14 mouse cellular contexts compared by ENCODE assay signal in the genomic region with DNA sequence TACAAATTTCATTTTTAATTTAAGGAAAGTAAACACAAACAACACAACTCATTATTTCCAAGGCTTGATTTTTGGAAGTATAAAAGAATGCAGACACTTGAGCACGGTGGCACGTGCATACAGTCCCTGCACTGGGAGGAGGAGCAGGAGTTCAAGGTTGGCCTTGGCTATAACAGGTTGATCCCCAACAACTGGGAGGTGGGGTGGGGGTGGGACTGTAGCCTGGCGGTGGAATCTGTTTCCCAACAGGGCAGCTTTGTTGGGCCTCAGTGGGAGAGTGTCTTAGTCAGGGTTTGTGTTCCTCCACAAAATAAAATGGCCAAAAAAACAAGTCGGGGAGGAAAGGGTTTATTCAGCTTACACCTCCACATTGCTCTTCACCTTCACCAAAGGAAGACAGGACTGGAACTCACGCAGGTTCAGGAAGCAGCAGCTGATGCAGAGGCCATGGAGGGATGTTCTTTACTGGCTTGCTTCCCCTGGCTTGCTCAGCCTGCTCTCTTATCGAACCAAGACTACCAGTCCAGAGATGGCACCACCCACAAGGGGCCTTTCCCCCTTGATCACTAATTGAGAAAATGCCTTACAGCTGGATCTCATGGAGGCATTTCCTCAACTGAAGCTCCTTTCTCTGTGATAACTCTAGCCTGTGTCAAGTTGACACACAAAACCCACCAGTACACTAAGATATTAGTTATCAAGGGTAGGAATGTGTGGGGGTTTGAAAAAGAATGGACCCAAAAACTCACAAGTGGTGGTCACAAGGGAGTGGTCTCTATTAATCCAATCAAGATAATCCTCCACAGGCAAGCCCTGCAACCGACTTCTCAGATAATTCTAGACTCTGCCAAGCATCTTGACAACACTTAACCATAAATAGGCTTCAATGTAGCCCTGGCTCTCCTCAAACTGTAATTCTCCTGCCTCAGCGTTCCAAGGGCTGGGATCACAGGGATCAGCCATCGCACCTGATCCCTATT. TPM values are rescaled to one million over a fixed set of nuclear protein-coding genes. Genes with fewer than 3 reads are reported as not detected.
DNase-seq lines count a peak whose midpoint lies in the region; ATAC-seq lines count a peak whose summit lies in the region.
"Had no signal": no experiment of that assay in that cellular context is flagged by ENCODE, and none has a peak within 500 bp of the region (broad histone marks: within the 10 kb centered on the region; RNA-seq: fewer than 3 reads in every experiment).

No protein-coding gene starts in this region.

- no peak overlapping the region for H3K9ac ChIP-seq in forebrain, embryonic 12.5 days
- H3K9ac ChIP-seq in forebrain, embryonic 14.5 days (ENCODE audit: low read length), result no peak overlapping the region
- H3K9ac ChIP-seq in midbrain, embryonic 15.5 days, result no peak overlapping the region
- no peak overlapping the region for H3K9ac ChIP-seq in midbrain, embryonic 11.5 days (ENCODE audit: low read length)
- H3K9ac ChIP-seq in limb, embryonic 12.5 days (replicated peaks), result no peak overlapping the region
- H3K9ac ChIP-seq: stomach, embryonic 15.5 days had no signal

- H3K27me3 ChIP-seq in forebrain, embryonic 12.5 days, result no peaks in the 10 kb centered on the region
- no peaks in the 10 kb centered on the region for H3K27me3 ChIP-seq in forebrain, embryonic 14.5 days (replicated peaks; ENCODE audit: control insufficient read depth, insufficient read depth, low read length)
- H3K27me3 ChIP-seq in midbrain, embryonic 15.5 days (replicated peaks), result no peaks in the 10 kb centered on the region
- H3K27me3 ChIP-seq in midbrain, embryonic 11.5 days (ENCODE audit: control insufficient read depth, insufficient read depth, low read length), result no peaks in the 10 kb centered on the region
- no peaks in the 10 kb centered on the region for H3K27me3 ChIP-seq in limb, embryonic 12.5 days
- H3K27me3 ChIP-seq: forebrain, embryonic 15.5 days; stomach, embryonic 15.5 days had no signal

- peaks cover 31% of the 10 kb centered on the region for H3K4me1 ChIP-seq in forebrain, embryonic 12.5 days
- H3K4me1 ChIP-seq in forebrain, embryonic 14.5 days (ENCODE audit: control insufficient read depth, insufficient read depth, low read length), result peaks cover 13% of the 10 kb centered on the region
- peaks cover 23% of the 10 kb centered on the region for H3K4me1 ChIP-seq in midbrain, embryonic 15.5 days
- peaks cover 9% of the 10 kb centered on the region for H3K4me1 ChIP-seq in midbrain, embryonic 11.5 days (ENCODE audit: control insufficient read depth, insufficient read depth, low read length)
- H3K4me1 ChIP-seq in limb, embryonic 12.5 days (replicated peaks), result peaks cover 18% of the 10 kb centered on the region

- WGBS in forebrain, embryonic 12.5 days, result 72% methylated on average over 9 of the region's 9 CpGs
- 72% methylated on average over 9 of the region's 9 CpGs for WGBS in forebrain, embryonic 14.5 days
- WGBS in midbrain, embryonic 15.5 days, result 74% methylated on average over 9 of the region's 9 CpGs
- 80% methylated on average over 9 of the region's 9 CpGs for WGBS in midbrain, embryonic 11.5 days
- 78% methylated on average over 9 of the region's 9 CpGs for WGBS in limb, embryonic 12.5 days

- H3K9me3 ChIP-seq in forebrain, embryonic 12.5 days, result no peaks in the 10 kb centered on the region
- H3K9me3 ChIP-seq in forebrain, embryonic 14.5 days (replicated peaks; ENCODE audit: control insufficient read depth, low read length), result no peaks in the 10 kb centered on the region
- H3K9me3 ChIP-seq in midbrain, embryonic 15.5 days, result no peaks in the 10 kb centered on the region
- H3K9me3 ChIP-seq in midbrain, embryonic 11.5 days (ENCODE audit: control insufficient read depth, low read length), result no peaks in the 10 kb centered on the region
- no peaks in the 10 kb centered on the region for H3K9me3 ChIP-seq in limb, embryonic 12.5 days
- H3K9me3 ChIP-seq: forebrain, embryonic 15.5 days; stomach, embryonic 15.5 days had no signal

- ATAC-seq in forebrain, embryonic 12.5 days (ENCODE audit: low FRiP score), result no peak
- no peak for ATAC-seq in forebrain, embryonic 14.5 days
- ATAC-seq in midbrain, embryonic 15.5 days (replicated peaks), result no peak
- no peak for ATAC-seq in midbrain, embryonic 11.5 days (ENCODE audit: low FRiP score)
- no peak for ATAC-seq in limb, embryonic 12.5 days (ENCODE audit: insufficient number of reproducible peaks, insufficient read depth, low FRiP score, low TSS enrichment, low read depth)
- ATAC-seq in megakaryocyte-erythroid progenitor cell, adult 5-6 weeks (replicated peaks; ENCODE audit: low FRiP score, low TSS enrichment, poor library complexity, severe bottlenecking), result 0 out of 2 replicates have a peak, but pooled peaks have one; percentile 16
- ATAC-seq in inflammation-experienced regulatory T-cells, adult 6 months, result no peak
- ATAC-seq: forebrain, embryonic 15.5 days had no signal

- no peak for DNase-seq in forebrain, embryonic 14.5 days (ENCODE audit: low spot score)
- DNase-seq in midbrain, embryonic 11.5 days (ENCODE audit: low spot score, missing footprints), result no peak
- DNase-seq in layer of hippocampus, adult 11-12 months (ENCODE audit: low spot score), result no peak
- DNase-seq: adrenal gland, postnatal 25 days; cerebellum, adult 11-12 months; gastrocnemius, postnatal 25 days had no signal

- H3K4me3 ChIP-seq in forebrain, embryonic 12.5 days (replicated peaks), result no peak overlapping the region
- no peak overlapping the region for H3K4me3 ChIP-seq in forebrain, embryonic 14.5 days (ENCODE audit: low read depth, low read length)
- H3K4me3 ChIP-seq in midbrain, embryonic 15.5 days, result no peak overlapping the region
- H3K4me3 ChIP-seq in midbrain, embryonic 11.5 days (ENCODE audit: low read depth, low read length), result no peak overlapping the region
- H3K4me3 ChIP-seq in limb, embryonic 12.5 days (replicated peaks), result no peak overlapping the region

- H3K36me3 ChIP-seq in forebrain, embryonic 12.5 days (replicated peaks), result peaks cover 45% of the 10 kb centered on the region
- peaks cover 57% of the 10 kb centered on the region for H3K36me3 ChIP-seq in forebrain, embryonic 14.5 days (ENCODE audit: control insufficient read depth, insufficient read depth, low read length)
- peaks cover 23% of the 10 kb centered on the region for H3K36me3 ChIP-seq in midbrain, embryonic 15.5 days (replicated peaks)
- peaks cover 12% of the 10 kb centered on the region for H3K36me3 ChIP-seq in midbrain, embryonic 11.5 days (ENCODE audit: control insufficient read depth, insufficient read depth, low read length)
- peaks cover 61% of the 10 kb centered on the region for H3K36me3 ChIP-seq in limb, embryonic 12.5 days

- H3K27ac ChIP-seq in forebrain, embryonic 12.5 days, result no peak overlapping the region
- no peak overlapping the region for H3K27ac ChIP-seq in forebrain, embryonic 14.5 days (ENCODE audit: low read depth, low read length)
- no peak overlapping the region for H3K27ac ChIP-seq in midbrain, embryonic 15.5 days
- H3K27ac ChIP-seq in midbrain, embryonic 11.5 days (ENCODE audit: low read depth, low read length), result no peak overlapping the region
- no peak overlapping the region for H3K27ac ChIP-seq in limb, embryonic 12.5 days
- H3K27ac ChIP-seq: forebrain, embryonic 15.5 days; layer of hippocampus, adult 2 months had no signal

- H3K4me2 ChIP-seq in forebrain, embryonic 12.5 days, result peak overlapping the region; percentile 69; the same call in 1 of the 2 replicates
- no peak overlapping the region for H3K4me2 ChIP-seq in forebrain, embryonic 14.5 days (ENCODE audit: low read length)
- 0 out of 2 replicates have a peak overlapping the region, but pooled peaks have one; percentile 69 for H3K4me2 ChIP-seq in midbrain, embryonic 15.5 days
- no peak overlapping the region; the same call in 1 of the 2 replicates for H3K4me2 ChIP-seq in midbrain, embryonic 11.5 days
- 0 out of 2 replicates have a peak overlapping the region, but pooled peaks have one; percentile 75 for H3K4me2 ChIP-seq in limb, embryonic 12.5 days

RNA-seq across cellular contexts. Expression of a gene that starts 1.7 kb away (rescaled TPM):
- 34.9 and 38.3 TPM in 2 replicates for polyA plus RNA-seq in forebrain, embryonic 12.5 days (2016; fragmentation: Nextera tagmentation; extraction: Ambion mirVana)
- polyA plus RNA-seq in forebrain, embryonic 14.5 days (2014; fragmentation: Nextera tagmentation; extraction: Ambion mirVana), result 13.2 and 17.1 TPM in 2 replicates
- polyA plus RNA-seq in midbrain, embryonic 15.5 days (2015; fragmentation: Nextera tagmentation; extraction: Ambion mirVana), result 33.8 and 37.0 TPM in 2 replicates
- 24.3 and 25.3 TPM in 2 replicates for polyA plus RNA-seq in midbrain, embryonic 11.5 days (2014; fragmentation: Nextera tagmentation; extraction: Ambion mirVana)
- 48.7 and 54.0 TPM in 2 replicates for polyA plus RNA-seq in limb, embryonic 12.5 days (2016; fragmentation: Nextera tagmentation; extraction: Ambion mirVana)
- total RNA-seq in megakaryocyte-erythroid progenitor cell, adult 5-6 weeks (2014; fragmentation: Nextera tagmentation), result 57.4 and 67.7 TPM in 2 replicates
- total RNA-seq in megakaryocyte-erythroid progenitor cell, adult 5-6 weeks (2017), result 37.9 and 46.0 TPM in 2 replicates
- polyA plus RNA-seq in inflammation-experienced regulatory T-cells, adult 6 months (2017; shearing (Covaris generic)), result 10 to 100 TPM; 30.0 to 42.0 (median 31.1) TPM

RNA-seq across cellular contexts. Expression of a gene that starts 1.9 kb away (rescaled TPM):
- polyA plus RNA-seq in forebrain, embryonic 12.5 days (2016; fragmentation: Nextera tagmentation; extraction: Ambion mirVana), result 73.9 and 81.9 TPM in 2 replicates
- polyA plus RNA-seq in forebrain, embryonic 14.5 days (2014; fragmentation: Nextera tagmentation; extraction: Ambion mirVana), result 50.2 and 60.4 TPM in 2 replicates
- 54.0 and 57.5 TPM in 2 replicates for polyA plus RNA-seq in midbrain, embryonic 15.5 days (2015; fragmentation: Nextera tagmentation; extraction: Ambion mirVana)
- 79.2 and 83.7 TPM in 2 replicates for polyA plus RNA-seq in midbrain, embryonic 11.5 days (2014; fragmentation: Nextera tagmentation; extraction: Ambion mirVana)
- polyA plus RNA-seq in limb, embryonic 12.5 days (2016; fragmentation: Nextera tagmentation; extraction: Ambion mirVana), result 54.1 and 63.4 TPM in 2 replicates
- total RNA-seq in megakaryocyte-erythroid progenitor cell, adult 5-6 weeks (2014; fragmentation: Nextera tagmentation), result 60.3 and 69.9 TPM in 2 replicates
- total RNA-seq in megakaryocyte-erythroid progenitor cell, adult 5-6 weeks (2017), result 24.3 and 32.3 TPM in 2 replicates
- polyA plus RNA-seq in inflammation-experienced regulatory T-cells, adult 6 months (2017; shearing (Covaris generic)), result 10 to 100 TPM; 11.7 to 18.1 (median 14.6) TPM

Comparison
In these comparisons a context has a peak if more than half of its experiments do, and no peak if none do; other contexts are left out.
1. H3K4me2 ChIP-seq: peak in forebrain, embryonic 12.5 days (single experiment), midbrain, embryonic 15.5 days (single experiment) and limb, embryonic 12.5 days (single experiment); none in forebrain, embryonic 14.5 days (single experiment) and midbrain, embryonic 11.5 days (single experiment).